Mouse (Mus musculus) olfactory bulb, adult 2 months (tissue): ENCODE results near the gene Polr2e.

Experiments
- CTCF ChIP-seq: fragments of 200-500 bp; IDR thresholded peaks from 2 replicates; pipeline ENCODE4 v1.5.1; 2012; ENCODE audit warnings: low read depth, mild to moderate bottlenecking, low read length, moderate library complexity; ENCODE audit not compliant: insufficient read depth
- POLR2A ChIP-seq: fragments of 200-500 bp; IDR thresholded peaks from 2 replicates; pipeline ENCODE4 v1.6.1; 2012; ENCODE audit warnings: mild to moderate bottlenecking, low read depth, low read length, moderate library complexity; ENCODE audit not compliant: insufficient read depth

GRCm38 (mm10) chr10:80048396-80048795 lies 8.8 kb upstream of the Polr2e start:
- no peak for TF ChIP-seq CTCF
- TF ChIP-seq POLR2A = no peak
